In genomic region chr11:33295422-33295821, GRCm38 (mm10) we compare ENCODE assay signal across 10 mouse cellular contexts. TPM values are rescaled to one million over a fixed set of nuclear protein-coding genes. Genes with fewer than 3 reads are reported as not detected.
DNase-seq lines count a peak whose midpoint lies in the region; ATAC-seq and TF ChIP-seq lines count a peak whose summit lies in the region.
"Had no signal": no experiment of that assay in that cellular context is flagged by ENCODE, and none has a peak within 500 bp of the region (broad histone marks: within the 10 kb centered on the region; RNA-seq: fewer than 3 reads in every experiment).

No protein-coding gene starts in this region.

- H3K79me2 ChIP-seq in liver, adult 2 months (ENCODE audit: control insufficient read depth, insufficient read depth, low read length): no peaks in the 10 kb centered on the region

- 30% methylated on average over 3 of the region's 3 CpGs for WGBS in liver, adult 2 months
- WGBS in liver, embryonic 12.5 days (ENCODE audit: insufficient replicate concordance): 47% methylated on average over 3 of the region's 3 CpGs

- H3K9me3 ChIP-seq in liver, embryonic 12.5 days (replicated peaks): no peaks in the 10 kb centered on the region
- H3K9me3 ChIP-seq: hindbrain, embryonic 13.5 days; liver, embryonic 15.5 days had no signal

- no peak overlapping the region for H3K9ac ChIP-seq in liver, adult 2 months (ENCODE audit: low read depth, low read length)
- no peak overlapping the region for H3K9ac ChIP-seq in liver, embryonic 12.5 days
- H3K9ac ChIP-seq: hindbrain, embryonic 13.5 days; liver, embryonic 15.5 days had no signal

- H3K4me1 ChIP-seq in liver, adult 2 months (ENCODE audit: control insufficient read depth, insufficient read depth, low read length): peaks cover 1% of the 10 kb centered on the region; the same call in 1 of the 2 replicates
- no peaks in the 10 kb centered on the region for H3K4me1 ChIP-seq in liver, embryonic 12.5 days
- H3K4me1 ChIP-seq: liver, embryonic 15.5 days had no signal

- peak; percentile 35 for DNase-seq in heart, adult 11 months
- no peak for DNase-seq in heart, adult 8-10 months (ENCODE audit: low spot score)
- peak; percentile 39 for DNase-seq in liver, adult 2 months (ENCODE audit: extremely low read depth, low read depth, low spot score)
- peak; percentile 10 for DNase-seq in R1 (ENCODE audit: low read depth, low spot score)
- peak; percentile 25 for DNase-seq in induced T-regulatory cell, adult 2 months (ENCODE audit: low read depth)
- DNase-seq in left cerebral cortex, adult 9 months (ENCODE audit: low spot score in 2 of 2): no peak

- H3K27ac ChIP-seq in liver, adult 2 months (replicated peaks; ENCODE audit: insufficient read depth, low read depth, low read length): no peak overlapping the region
- H3K27ac ChIP-seq in liver, embryonic 12.5 days: no peak overlapping the region
- H3K27ac ChIP-seq: hindbrain, embryonic 13.5 days; liver, embryonic 15.5 days had no signal

- TF ChIP-seq CTCF in liver, adult 2 months (IDR thresholded peaks at IDR 0.05; ENCODE audit: low read depth, low read length): peak; percentile 15; the same call in 1 of the 2 replicates

- TF ChIP-seq POLR2A in liver, adult 2 months (IDR thresholded peaks at IDR 0.05; ENCODE audit: extremely low read depth, insufficient read depth, low read length): no peak

- no peaks in the 10 kb centered on the region for H3K36me3 ChIP-seq in liver, adult 2 months (ENCODE audit: control insufficient read depth, insufficient read depth, low read length)
- H3K36me3 ChIP-seq in liver, embryonic 12.5 days: no peaks in the 10 kb centered on the region
- H3K36me3 ChIP-seq: hindbrain, embryonic 13.5 days; liver, embryonic 15.5 days had no signal

- no peak for ATAC-seq in liver, embryonic 12.5 days
- ATAC-seq in megakaryocyte-erythroid progenitor cell, adult 5-6 weeks (replicated peaks; ENCODE audit: low FRiP score, low TSS enrichment, poor library complexity, severe bottlenecking): no peak

- no peaks in the 10 kb centered on the region for H3K27me3 ChIP-seq in liver, adult 2 months (ENCODE audit: control insufficient read depth, insufficient read depth, low read length)
- H3K27me3 ChIP-seq in liver, embryonic 12.5 days (replicated peaks): no peaks in the 10 kb centered on the region
- H3K27me3 ChIP-seq: liver, embryonic 15.5 days had no signal

- H3K4me2 ChIP-seq in liver, embryonic 12.5 days: no peak overlapping the region
- H3K4me2 ChIP-seq: hindbrain, embryonic 13.5 days; liver, embryonic 15.5 days had no signal

- H3K4me3 ChIP-seq in liver, adult 2 months (ENCODE audit: insufficient read depth, low read depth, low read length): no peak overlapping the region
- no peak overlapping the region for H3K4me3 ChIP-seq in liver, embryonic 12.5 days
- H3K4me3 ChIP-seq: hindbrain, embryonic 13.5 days; liver, embryonic 15.5 days had no signal

RNA-seq across cellular contexts. Expression of gene Gm12117, which starts 18.9 kb away (rescaled TPM):
- total RNA-seq in heart, adult 8-10 months (2022): not detected
- not detected in 2 replicates for total RNA-seq in liver, adult 2 months (2014; rRNA removed)
- not detected in 2 replicates for polyA plus RNA-seq in liver, adult 2 months (2012; rRNA removed)
- not detected in 2 replicates for polyA plus RNA-seq in liver, embryonic 12.5 days (2016; fragmentation: Nextera tagmentation; extraction: Ambion mirVana)
- total RNA-seq in megakaryocyte-erythroid progenitor cell, adult 5-6 weeks (2014; fragmentation: Nextera tagmentation): not detected in 2 replicates
- not detected in 2 replicates for total RNA-seq in megakaryocyte-erythroid progenitor cell, adult 5-6 weeks (2017)
- polyA plus RNA-seq: hindbrain, embryonic 13.5 days; liver, embryonic 15.5 days had no signal

Comparison
In these comparisons a context has a peak if more than half of its experiments do, and no peak if none do; other contexts are left out.
1. DNase-seq: peak in heart, adult 11 months (single experiment), liver, adult 2 months (single experiment), R1 (single experiment) and induced T-regulatory cell, adult 2 months (single experiment); none in heart, adult 8-10 months (single experiment) and left cerebral cortex, adult 9 months (0 of 2).